Mouse (Mus musculus) C2C12 (cell line): Measurements from ENCODE around the gene Sh2b1. TPM values are rescaled to one million over a fixed set of nuclear protein-coding genes. Genes with fewer than 3 reads are reported as not detected.

ENCODE experiments used
- H3K27me3 ChIP-seq: one replicate; pipeline ENCODE4 v1.6.1; 2011; ENCODE audit not compliant: control insufficient read depth, insufficient read depth, insufficient read length
- H3K36me3 ChIP-seq: one replicate; pipeline ENCODE4 v1.6.1; 2011; ENCODE audit not compliant: control insufficient read depth, insufficient read depth
- H3K4me3 ChIP-seq: one replicate; pipeline ENCODE4 v1.5.1; 2011; ENCODE audit warnings: mild to moderate bottlenecking, control low read depth; ENCODE audit not compliant: poor library complexity, insufficient read depth, severe bottlenecking
- H3K79me2 ChIP-seq: one replicate; pipeline ENCODE4 v1.6.1; 2011; ENCODE audit not compliant: control insufficient read depth, insufficient read depth
- H3K79me3 ChIP-seq: one replicate; pipeline ENCODE4 v1.6.1; 2011; ENCODE audit warnings: low read depth, control low read depth
- H3ac ChIP-seq: one replicate; pipeline ENCODE3; 2011; ENCODE audit warnings: low read depth; ENCODE audit not compliant: control insufficient read depth, insufficient read length
- CEBPB ChIP-seq: IDR thresholded peaks from one replicate; pipeline ENCODE4 v1.6.1; 2011; ENCODE audit warnings: low read depth, mild to moderate bottlenecking, control low read depth, moderate library complexity
- CTCF ChIP-seq: IDR thresholded peaks from one replicate; pipeline ENCODE4 v1.5.1; 2011; ENCODE audit not compliant: control insufficient read depth, insufficient read depth, insufficient read length
- FOSL1 ChIP-seq: IDR thresholded peaks from one replicate; pipeline ENCODE4 v1.8.0; 2011; ENCODE audit warnings: mild to moderate bottlenecking, low read length; ENCODE audit not compliant: poor library complexity, insufficient read depth, severe bottlenecking
- MAX ChIP-seq: IDR thresholded peaks from one replicate; pipeline ENCODE4 v1.6.1; 2011; ENCODE audit warnings: mild to moderate bottlenecking, control low read depth
- MYOD1 ChIP-seq: IDR thresholded peaks from one replicate; pipeline ENCODE4 v1.6.1; 2011; ENCODE audit warnings: low read depth; ENCODE audit not compliant: control insufficient read depth, insufficient read length
- MYOG ChIP-seq: IDR thresholded peaks from one replicate; pipeline ENCODE4 v1.6.1; 2011; ENCODE audit not compliant: control insufficient read depth, insufficient read length; ENCODE audit errors: extremely low read depth
- USF1 ChIP-seq: IDR thresholded peaks from one replicate; pipeline ENCODE4 v1.6.1; 2011; ENCODE audit warnings: low read depth, mild to moderate bottlenecking, control low read depth, moderate library complexity
- polyA plus RNA-seq: library from polyadenylated mRNA; unstranded; fragments of >200 nt; fragmentation: generic; extraction: Trizol; gene quantifications from one replicate; pipeline ENCODE4 v1.2.1, GENCODE M21; 2012; ENCODE audit warnings: missing spikeins

Gene Sh2b1
- polyA plus RNA-seq, 1 experiment = 36.9 TPM

DNA sequence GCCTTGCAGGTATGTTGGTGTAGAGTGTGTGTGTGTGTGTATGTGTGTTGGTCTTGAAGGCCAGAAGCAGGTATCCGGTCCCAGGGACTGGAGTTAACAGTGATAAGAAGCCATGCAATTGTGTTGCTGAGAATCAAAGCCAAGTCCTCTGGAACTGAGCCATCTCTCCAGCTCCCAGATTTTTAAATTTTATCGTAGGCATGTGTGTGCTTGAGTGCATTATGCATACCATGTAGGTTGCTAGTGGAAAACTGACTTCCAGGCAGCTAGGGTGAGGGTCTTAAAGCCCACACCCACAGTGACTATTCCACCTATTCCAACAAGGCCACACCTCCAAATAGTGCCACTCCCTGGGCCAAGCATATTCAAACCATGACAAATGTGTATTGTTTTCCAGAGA is 29.7 kb upstream of the Sh2b1 start:
- TF ChIP-seq FOSL1 (no peak), USF1 (no peak), CEBPB (no peak), MAX (no peak), MYOG (no peak), MYOD1 (no peak), CTCF (no peak)
- no peak overlapping the region for H3K4me3 ChIP-seq
- peaks cover 20% of the 10 kb centered on the region for H3K79me3 ChIP-seq
- H3K79me2 ChIP-seq = peaks cover 28% of the 10 kb centered on the region
- H3K36me3 ChIP-seq = peaks cover 15% of the 10 kb centered on the region
- no peak overlapping the region for H3ac ChIP-seq
- H3K27me3 ChIP-seq = no peaks in the 10 kb centered on the region

- H3K79me2 ChIP-seq = peaks cover 43% of the 10 kb centered on the region
- H3K4me3 ChIP-seq = peak within 1 kb of the TSS; percentile 96
- peaks cover 32% of the 10 kb centered on the region for H3K79me3 ChIP-seq
- H3K27me3 ChIP-seq = no peaks in the 10 kb centered on the region
- TF ChIP-seq MYOD1 (no peak), USF1 (no peak), CEBPB (peak; percentile 38), MAX (peak; percentile 56), CTCF (peak; percentile 68)
- peak within 1 kb of the TSS; percentile 99 for H3ac ChIP-seq
- peaks cover 28% of the 10 kb centered on the region for H3K36me3 ChIP-seq
These were observed 28.2 kb upstream of the Sh2b1 start, which contains the start of gene Atxn2l for GRCm38 (mm10) chr7:126503273-126503878. Gene Atxn2l (minus strand): TSS chr7:126503437.

- Histone ChIP-seq H3K36me3 (peaks cover 35% of the 10 kb centered on the region), H3K27me3 (no peaks in the 10 kb centered on the region), H3K79me2 (peaks cover 49% of the 10 kb centered on the region), H3K4me3 (peak overlapping the region; percentile 96), H3ac (peak overlapping the region; percentile 99), H3K79me3 (peaks cover 34% of the 10 kb centered on the region)
- no peak for TF ChIP-seq CEBPB
These were observed 27.5 kb upstream of the Sh2b1 start for GRCm38 (mm10) chr7:126502751-126503150.

DNA sequence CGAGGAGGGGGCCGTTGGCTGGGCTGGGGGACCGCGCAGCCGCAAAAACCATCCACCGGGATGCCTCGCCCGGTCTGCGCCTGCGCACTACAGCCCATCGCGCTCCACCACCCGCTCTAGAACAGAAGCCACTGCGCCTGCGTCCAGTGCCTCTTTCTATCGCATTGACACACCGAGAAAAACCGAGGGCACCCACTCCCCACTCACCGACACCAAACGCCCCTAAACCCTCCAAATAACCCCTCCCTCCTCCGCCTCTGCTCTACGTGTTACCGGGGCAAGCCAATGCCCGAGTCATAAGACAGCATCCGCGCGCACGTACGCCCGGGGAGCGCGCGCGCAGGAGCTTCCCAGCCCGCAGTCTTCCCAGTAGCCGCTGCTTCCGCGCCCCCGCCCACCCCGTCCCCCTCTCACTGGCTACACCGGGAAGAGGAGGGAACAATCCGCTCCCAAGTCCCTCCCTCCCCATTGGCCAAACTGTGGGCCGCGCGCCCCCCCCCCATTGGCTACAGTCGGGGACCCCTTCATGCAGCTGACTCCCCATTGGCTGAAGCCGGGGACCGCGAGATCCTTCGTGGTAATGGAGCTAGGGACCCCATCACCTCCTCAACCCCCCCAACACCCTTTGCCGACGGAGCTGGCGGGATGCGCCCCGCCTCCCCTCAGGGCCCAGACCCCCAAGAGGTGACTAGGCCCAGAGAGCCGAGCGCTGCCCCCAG is 27.0 kb upstream of the Sh2b1 start:
- no peaks in the 10 kb centered on the region for H3K27me3 ChIP-seq
- H3ac ChIP-seq = peak overlapping the region; percentile 99
- H3K79me3 ChIP-seq = peaks cover 35% of the 10 kb centered on the region
- H3K79me2 ChIP-seq = peaks cover 55% of the 10 kb centered on the region
- H3K36me3 ChIP-seq = peaks cover 40% of the 10 kb centered on the region
- no peak for TF ChIP-seq USF1
- no peak for TF ChIP-seq MYOD1
- TF ChIP-seq CEBPB = no peak
- TF ChIP-seq MAX = no peak
- no peak for TF ChIP-seq CTCF
- no peak for TF ChIP-seq FOSL1
- TF ChIP-seq MYOG = no peak
- peak overlapping the region; percentile 96 for H3K4me3 ChIP-seq

- Histone ChIP-seq H3K36me3 (peaks cover 46% of the 10 kb centered on the region), H3K27me3 (no peaks in the 10 kb centered on the region), H3ac (peak overlapping the region; percentile 77), H3K79me3 (peaks cover 35% of the 10 kb centered on the region), H3K79me2 (peaks cover 58% of the 10 kb centered on the region), H3K4me3 (peak overlapping the region; percentile 96)
- no peak for TF ChIP-seq USF1
These were observed 26.4 kb upstream of the Sh2b1 start for GRCm38 (mm10) chr7:126501684-126502022.

DNA sequence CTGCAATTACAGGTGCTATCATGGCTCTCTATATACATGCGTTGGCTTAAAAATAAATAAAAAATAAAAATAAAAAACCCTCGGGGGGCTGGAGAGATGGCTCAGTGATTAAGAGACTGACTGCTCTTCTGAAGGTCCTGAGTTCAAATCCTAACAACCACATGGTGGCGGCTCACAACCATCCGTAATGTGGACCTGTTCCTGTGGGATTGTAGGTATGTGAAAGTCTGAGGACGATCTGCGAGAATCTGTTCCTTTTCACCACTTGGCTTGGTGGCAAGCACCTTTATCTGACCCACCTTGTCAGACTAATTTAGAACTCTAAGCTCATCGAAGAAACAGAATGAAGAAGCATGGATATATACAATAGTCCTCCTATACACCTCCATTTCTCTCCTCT is 24.2 kb upstream of the Sh2b1 start:
- H3K79me2 ChIP-seq = peaks cover 58% of the 10 kb centered on the region
- no peaks in the 10 kb centered on the region for H3K27me3 ChIP-seq
- TF ChIP-seq MYOG = no peak
- TF ChIP-seq MYOD1 = no peak
- TF ChIP-seq MAX = no peak
- TF ChIP-seq CEBPB = no peak
- no peak for TF ChIP-seq CTCF
- no peak for TF ChIP-seq FOSL1
- no peak overlapping the region for H3K4me3 ChIP-seq
- H3ac ChIP-seq = no peak overlapping the region
- peaks cover 39% of the 10 kb centered on the region for H3K79me3 ChIP-seq
- peaks cover 68% of the 10 kb centered on the region for H3K36me3 ChIP-seq
